Mouse (Mus musculus) liver, postnatal 0 days (tissue): ENCODE measurements around the gene Uso1.

Experiments
- CTCF ChIP-seq: sonication (generic); IDR thresholded peaks from 2 replicates; pipeline ENCODE4 v1.5.1; 2016; ENCODE audit warnings: antibody characterized with exemption, low read depth
- EP300 ChIP-seq: IDR thresholded peaks from 2 replicates; pipeline ENCODE4 v1.6.1; 2016; ENCODE audit warnings: antibody characterized with exemption, low read depth, mild to moderate bottlenecking

GRCm38 (mm10) chr5:92233366-92233765, 95.6 kb downstream of the Uso1 start:
- TF ChIP-seq EP300 (no peak), CTCF (no peak)
